In genomic region chrX:73343802-73344201, GRCm38 (mm10) we compare ENCODE assay signal across 11 mouse cellular contexts. TPM values are rescaled to one million over a fixed set of nuclear protein-coding genes. Genes with fewer than 3 reads are reported as not detected.
DNase-seq lines count a peak whose midpoint lies in the region; ATAC-seq lines count a peak whose summit lies in the region.
"Had no signal": no experiment of that assay in that cellular context is flagged by ENCODE, and none has a peak within 500 bp of the region (broad histone marks: within the 10 kb centered on the region; RNA-seq: fewer than 3 reads in every experiment).

No protein-coding gene starts in this region.

- H3K9me3 ChIP-seq in hindbrain, embryonic 10.5 days, result no peaks in the 10 kb centered on the region
- H3K9me3 ChIP-seq in hindbrain, embryonic 11.5 days (ENCODE audit: control insufficient read depth, low read length), result no peaks in the 10 kb centered on the region
- H3K9me3 ChIP-seq in embryonic facial prominence, embryonic 10.5 days, result no peaks in the 10 kb centered on the region
- H3K9me3 ChIP-seq in intestine, embryonic 15.5 days, result no peaks in the 10 kb centered on the region
- no peaks in the 10 kb centered on the region for H3K9me3 ChIP-seq in midbrain, embryonic 16.5 days (replicated peaks; ENCODE audit: control insufficient read depth, low read length, poor library complexity, severe bottlenecking)

- WGBS in hindbrain, embryonic 10.5 days, result 79% methylated on average over 1 of the region's 1 CpGs
- 83% methylated on average over 1 of the region's 1 CpGs for WGBS in hindbrain, embryonic 11.5 days
- WGBS in embryonic facial prominence, embryonic 10.5 days, result 82% methylated on average over 1 of the region's 1 CpGs
- WGBS in intestine, embryonic 15.5 days, result 77% methylated on average over 1 of the region's 1 CpGs
- 88% methylated on average over 1 of the region's 1 CpGs for WGBS in midbrain, embryonic 16.5 days

- ATAC-seq in hindbrain, embryonic 11.5 days (ENCODE audit: low FRiP score), result no peak
- no peak for ATAC-seq in intestine, embryonic 15.5 days
- no peak for ATAC-seq in midbrain, embryonic 16.5 days

- DNase-seq in hindbrain, embryonic 10.5 days (ENCODE audit: low spot score), result no peak
- DNase-seq in hindbrain, embryonic 11.5 days (ENCODE audit: low spot score), result no peak
- no peak for DNase-seq in embryonic facial prominence, embryonic 10.5 days (ENCODE audit: low spot score)
- DNase-seq in spleen, postnatal 10 days (ENCODE audit: low spot score in 2 of 2), result no peak
- DNase-seq in cerebellum, postnatal 36 days, result no peak
- DNase-seq in kidney, adult 11 months, result no peak
- DNase-seq: adrenal gland, postnatal 10 days; kidney, postnatal 25 days; lung, postnatal 14 days had no signal

- no peak overlapping the region for H3K27ac ChIP-seq in hindbrain, embryonic 10.5 days
- no peak overlapping the region for H3K27ac ChIP-seq in hindbrain, embryonic 11.5 days (ENCODE audit: low read depth, low read length)
- no peak overlapping the region for H3K27ac ChIP-seq in embryonic facial prominence, embryonic 10.5 days (replicated peaks)
- no peak overlapping the region for H3K27ac ChIP-seq in intestine, embryonic 15.5 days
- no peak overlapping the region for H3K27ac ChIP-seq in midbrain, embryonic 16.5 days (ENCODE audit: low read length)

- no peak overlapping the region for H3K4me2 ChIP-seq in hindbrain, embryonic 11.5 days (replicated peaks; ENCODE audit: low read depth, low read length)
- H3K4me2 ChIP-seq in intestine, embryonic 15.5 days (replicated peaks), result peak overlapping the region; percentile 55
- H3K4me2 ChIP-seq in midbrain, embryonic 16.5 days (ENCODE audit: low read length), result peak overlapping the region; percentile 54

- no peak overlapping the region for H3K9ac ChIP-seq in hindbrain, embryonic 11.5 days (ENCODE audit: low read depth, low read length)
- H3K9ac ChIP-seq in intestine, embryonic 15.5 days, result no peak overlapping the region
- H3K9ac ChIP-seq in midbrain, embryonic 16.5 days (ENCODE audit: low read depth, low read length), result no peak overlapping the region

- H3K4me3 ChIP-seq in hindbrain, embryonic 10.5 days, result 0 out of 2 replicates have a peak overlapping the region, but pooled peaks have one; percentile 66
- no peak overlapping the region for H3K4me3 ChIP-seq in hindbrain, embryonic 11.5 days (ENCODE audit: low read depth, low read length)
- peak overlapping the region; percentile 71 for H3K4me3 ChIP-seq in embryonic facial prominence, embryonic 10.5 days
- H3K4me3 ChIP-seq in intestine, embryonic 15.5 days (replicated peaks), result no peak overlapping the region
- peak overlapping the region; percentile 57; the same call in 1 of the 2 replicates for H3K4me3 ChIP-seq in midbrain, embryonic 16.5 days (ENCODE audit: low read depth, low read length)

- peaks cover 7% of the 10 kb centered on the region; the same call in 1 of the 2 replicates for H3K4me1 ChIP-seq in hindbrain, embryonic 10.5 days (replicated peaks)
- no peaks in the 10 kb centered on the region for H3K4me1 ChIP-seq in hindbrain, embryonic 11.5 days (replicated peaks; ENCODE audit: control insufficient read depth, insufficient read depth, low read length)
- H3K4me1 ChIP-seq in embryonic facial prominence, embryonic 10.5 days, result peaks cover 5% of the 10 kb centered on the region; the same call in 1 of the 2 replicates
- no peaks in the 10 kb centered on the region for H3K4me1 ChIP-seq in intestine, embryonic 15.5 days (replicated peaks)
- H3K4me1 ChIP-seq in midbrain, embryonic 16.5 days (ENCODE audit: control insufficient read depth, insufficient read depth, low read length), result peaks cover 11% of the 10 kb centered on the region

- peaks cover 11% of the 10 kb centered on the region for H3K36me3 ChIP-seq in hindbrain, embryonic 10.5 days
- H3K36me3 ChIP-seq in hindbrain, embryonic 11.5 days (ENCODE audit: control insufficient read depth, insufficient read depth, low read length), result no peaks in the 10 kb centered on the region
- peaks cover 6% of the 10 kb centered on the region for H3K36me3 ChIP-seq in embryonic facial prominence, embryonic 10.5 days (replicated peaks)
- no peaks in the 10 kb centered on the region for H3K36me3 ChIP-seq in intestine, embryonic 15.5 days
- no peaks in the 10 kb centered on the region for H3K36me3 ChIP-seq in midbrain, embryonic 16.5 days (ENCODE audit: control insufficient read depth, insufficient read depth, low read length)

- H3K27me3 ChIP-seq in hindbrain, embryonic 10.5 days (ENCODE audit: insufficient read depth, poor library complexity, severe bottlenecking), result peaks cover 15% of the 10 kb centered on the region
- peaks cover 2% of the 10 kb centered on the region; the same call in 1 of the 2 replicates for H3K27me3 ChIP-seq in hindbrain, embryonic 11.5 days (ENCODE audit: control insufficient read depth, insufficient read depth, low read length)
- H3K27me3 ChIP-seq in embryonic facial prominence, embryonic 10.5 days (replicated peaks; ENCODE audit: low read depth, poor library complexity, severe bottlenecking), result peaks cover 38% of the 10 kb centered on the region
- no peaks in the 10 kb centered on the region for H3K27me3 ChIP-seq in intestine, embryonic 15.5 days (replicated peaks)
- no peaks in the 10 kb centered on the region for H3K27me3 ChIP-seq in midbrain, embryonic 16.5 days (ENCODE audit: control insufficient read depth, insufficient read depth, low read depth, low read length)

RNA-seq across cellular contexts. Expression of gene Zfp275, which starts 1.4 kb away (rescaled TPM):
- 12.6 and 13.4 TPM in 2 replicates for polyA plus RNA-seq in hindbrain, embryonic 10.5 days (2016; fragmentation: Nextera tagmentation; extraction: Ambion mirVana)
- polyA plus RNA-seq in hindbrain, embryonic 11.5 days (2014; fragmentation: Nextera tagmentation; extraction: Ambion mirVana), result 15.0 and 16.9 TPM in 2 replicates
- polyA plus RNA-seq in embryonic facial prominence, embryonic 10.5 days (2016; fragmentation: Nextera tagmentation; extraction: Ambion mirVana), result 19.1 and 20.8 TPM in 2 replicates
- 9.9 and 10.2 TPM in 2 replicates for polyA plus RNA-seq in intestine, embryonic 15.5 days (2015; fragmentation: Nextera tagmentation; extraction: Ambion mirVana)
- 10.8 and 11.0 TPM in 2 replicates for polyA plus RNA-seq in midbrain, embryonic 16.5 days (2015; fragmentation: Nextera tagmentation; extraction: Ambion mirVana)

RNA-seq across cellular contexts. Expression of gene Gm45015, which starts 7.2 kb away (rescaled TPM):
- polyA plus RNA-seq in hindbrain, embryonic 10.5 days (2016; fragmentation: Nextera tagmentation; extraction: Ambion mirVana), result not detected in 2 replicates
- not detected in 2 replicates for polyA plus RNA-seq in hindbrain, embryonic 11.5 days (2014; fragmentation: Nextera tagmentation; extraction: Ambion mirVana)
- polyA plus RNA-seq in embryonic facial prominence, embryonic 10.5 days (2016; fragmentation: Nextera tagmentation; extraction: Ambion mirVana), result not detected in 2 replicates
- polyA plus RNA-seq in intestine, embryonic 15.5 days (2015; fragmentation: Nextera tagmentation; extraction: Ambion mirVana), result not detected in 2 replicates
- polyA plus RNA-seq in midbrain, embryonic 16.5 days (2015; fragmentation: Nextera tagmentation; extraction: Ambion mirVana), result not detected in 2 replicates

RNA-seq across cellular contexts. Expression of gene Xlr5a, which starts 51.0 kb away (rescaled TPM):
- polyA plus RNA-seq in hindbrain, embryonic 10.5 days (2016; fragmentation: Nextera tagmentation; extraction: Ambion mirVana), result not detected in 2 replicates
- polyA plus RNA-seq in hindbrain, embryonic 11.5 days (2014; fragmentation: Nextera tagmentation; extraction: Ambion mirVana), result not detected in 2 replicates
- polyA plus RNA-seq in embryonic facial prominence, embryonic 10.5 days (2016; fragmentation: Nextera tagmentation; extraction: Ambion mirVana), result not detected in 2 replicates
- polyA plus RNA-seq in intestine, embryonic 15.5 days (2015; fragmentation: Nextera tagmentation; extraction: Ambion mirVana), result 0.50 TPM in 1 of 2 replicates, not detected in the other
- polyA plus RNA-seq in midbrain, embryonic 16.5 days (2015; fragmentation: Nextera tagmentation; extraction: Ambion mirVana), result not detected in 2 replicates

RNA-seq across cellular contexts. Expression of gene Xlr5c, which starts 51.0 kb away (rescaled TPM):
- not detected in 2 replicates for polyA plus RNA-seq in hindbrain, embryonic 10.5 days (2016; fragmentation: Nextera tagmentation; extraction: Ambion mirVana)
- polyA plus RNA-seq in hindbrain, embryonic 11.5 days (2014; fragmentation: Nextera tagmentation; extraction: Ambion mirVana), result not detected in 2 replicates
- not detected in 2 replicates for polyA plus RNA-seq in embryonic facial prominence, embryonic 10.5 days (2016; fragmentation: Nextera tagmentation; extraction: Ambion mirVana)
- 0.19 and 0.29 TPM in 2 replicates for polyA plus RNA-seq in intestine, embryonic 15.5 days (2015; fragmentation: Nextera tagmentation; extraction: Ambion mirVana)
- polyA plus RNA-seq in midbrain, embryonic 16.5 days (2015; fragmentation: Nextera tagmentation; extraction: Ambion mirVana), result not detected in 2 replicates

RNA-seq across cellular contexts. Expression of gene Gm18336, which starts 54.7 kb away (rescaled TPM):
- polyA plus RNA-seq in hindbrain, embryonic 10.5 days (2016; fragmentation: Nextera tagmentation; extraction: Ambion mirVana), result not detected in 2 replicates
- polyA plus RNA-seq in hindbrain, embryonic 11.5 days (2014; fragmentation: Nextera tagmentation; extraction: Ambion mirVana), result not detected in 2 replicates
- polyA plus RNA-seq in embryonic facial prominence, embryonic 10.5 days (2016; fragmentation: Nextera tagmentation; extraction: Ambion mirVana), result not detected in 2 replicates
- polyA plus RNA-seq in intestine, embryonic 15.5 days (2015; fragmentation: Nextera tagmentation; extraction: Ambion mirVana), result not detected in 2 replicates
- 0.08 and 0.11 TPM in 2 replicates for polyA plus RNA-seq in midbrain, embryonic 16.5 days (2015; fragmentation: Nextera tagmentation; extraction: Ambion mirVana)

Comparison
In these comparisons a context has a peak if more than half of its experiments do, and no peak if none do; other contexts are left out.
1. H3K4me3 ChIP-seq: peak in hindbrain, embryonic 10.5 days (single experiment), embryonic facial prominence, embryonic 10.5 days (single experiment) and midbrain, embryonic 16.5 days (single experiment); none in hindbrain, embryonic 11.5 days (single experiment) and intestine, embryonic 15.5 days (single experiment).